8 mouse cellular contexts compared by ENCODE assay signal in genomic region chr10:128458719-128459408, GRCm38 (mm10). TPM values are rescaled to one million over a fixed set of nuclear protein-coding genes. Genes with fewer than 3 reads are reported as not detected.
DNase-seq lines count a peak whose midpoint lies in the region; ATAC-seq lines count a peak whose summit lies in the region.

Smarcc2 (plus strand) TSS chr10:128459248.

- H3K27me3 ChIP-seq in megakaryocyte, embryonic 14.5 days (replicated peaks) = no peaks in the 10 kb centered on the region

- peak; percentile 71 for ATAC-seq in inflammation-experienced regulatory T-cells, adult 6 months

- H3K4me3 ChIP-seq in megakaryocyte, embryonic 14.5 days (replicated peaks) = peak within 1 kb of the TSS; percentile 98

- peak; percentile 73 for DNase-seq in adipocyte (ENCODE audit: low spot score)
- DNase-seq in embryo, embryonic 10 days (ENCODE audit: low spot score) = peak; percentile 79
- DNase-seq in gastrocnemius, postnatal 14 days = peak; percentile 92
- peak; percentile 55 to 64 for DNase-seq in left cerebral cortex, adult 9 months (ENCODE audit: low spot score in 2 of 2)
- peak; percentile 68 to 74 for DNase-seq in right cerebral cortex, adult 2 months (ENCODE audit: low spot score in 2 of 2)
- DNase-seq in urinary bladder, postnatal 14 days (ENCODE audit: low spot score) = peak; percentile 88

- peaks cover 48% of the 10 kb centered on the region for H3K4me1 ChIP-seq in megakaryocyte, embryonic 14.5 days

- intact Hi-C loops in gastrocnemius, postnatal 14 days (cut with DNase I; ENCODE audit: low total_unique reads) = loop anchor here (5.0 kb wide), 2 partner anchors 92 to 127 kb away; partner anchors contain the start of gene Coq10a

- H3K36me3 ChIP-seq in megakaryocyte, embryonic 14.5 days (replicated peaks; ENCODE audit: low read length) = peaks cover 33% of the 10 kb centered on the region

- no peaks in the 10 kb centered on the region for H3K9me3 ChIP-seq in megakaryocyte, embryonic 14.5 days

RNA-seq across cellular contexts. Expression of gene Smarcc2, which starts in this region (rescaled TPM):
- 10 to 100 TPM; 43.4 to 44.6 TPM for total RNA-seq in gastrocnemius, postnatal 14 days (2021)
- 10 to 100 TPM; 53.1 to 64.4 (median 57.2) TPM for polyA plus RNA-seq in inflammation-experienced regulatory T-cells, adult 6 months (2017; shearing (Covaris generic))
- 86.7 and 138 TPM in 2 replicates for polyA plus RNA-seq in megakaryocyte, embryonic 14.5 days (2012; ENCODE audit: insufficient read depth, low replicate concordance)

Comparison
In these comparisons a context has a peak if more than half of its experiments do, and no peak if none do; other contexts are left out.
1. Peak in every context shown above with its lines: DNase-seq, ATAC-seq and H3K4me3 ChIP-seq.